Mouse (Mus musculus) urinary bladder, adult 2 months (tissue): ENCODE measurements around the gene Fam189a1. TPM values are rescaled to one million over a fixed set of nuclear protein-coding genes. Genes with fewer than 3 reads are reported as not detected.

Source experiments
- DNase-seq: peaks from one replicate; pipeline ENCODE4 v3.0.0; 2022; ENCODE audit warnings: low spot score
- polyA plus RNA-seq: library from polyadenylated mRNA; depleted of rRNA; stranded (reverse); fragments of >200 nt; gene quantifications from 2 replicates; pipeline ENCODE4 v1.2.3, GENCODE M21; 2012

Fam189a1 gene
- polyA plus RNA-seq, 1 experiment, result 0.25 TPM

DNA sequence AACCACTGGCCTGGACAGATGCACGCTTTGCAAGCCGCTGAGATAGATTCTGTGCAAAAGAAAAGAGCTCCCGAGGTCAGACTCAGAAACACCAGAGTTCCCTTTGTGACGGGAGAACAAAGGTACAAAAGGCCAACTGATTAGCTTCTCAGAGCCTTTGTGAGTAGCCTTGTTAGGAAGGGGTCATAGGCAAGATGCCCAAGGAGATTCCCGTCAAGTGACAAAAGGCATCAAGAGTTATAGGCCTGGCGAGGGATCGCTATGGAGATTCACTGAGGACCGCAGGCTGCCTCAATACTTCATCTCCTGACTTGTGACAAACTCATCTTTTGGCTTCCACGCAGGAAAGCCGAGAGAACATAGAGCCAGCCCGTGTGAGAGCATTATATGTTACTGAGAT, 417.2 kb downstream of the Fam189a1 start:
- DNase-seq, result no peak

GRCm38 (mm10) chr7:64729785-64730184, 426.6 kb downstream of the Fam189a1 start:
- no peak for DNase-seq

DNA sequence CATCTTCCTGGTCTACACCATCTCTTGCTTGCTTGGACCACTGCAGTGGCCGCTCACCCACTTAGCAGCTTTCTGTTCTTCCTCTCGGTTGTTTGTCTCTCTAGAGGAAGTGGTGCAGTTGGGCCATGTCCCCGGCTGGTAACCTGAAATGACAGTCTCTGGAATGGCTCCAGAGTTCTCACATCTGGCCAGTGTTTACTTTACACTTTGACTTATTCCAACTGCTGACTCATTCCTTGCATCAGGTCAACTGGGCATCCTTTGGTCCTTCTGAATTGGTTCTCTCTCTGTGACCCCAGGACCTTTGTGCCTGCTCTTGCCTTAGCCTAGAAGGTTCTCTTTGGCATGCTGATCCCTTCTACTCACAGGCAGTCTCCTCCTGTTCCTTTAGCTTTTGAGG, 427.6 kb downstream of the Fam189a1 start:
- no peak for DNase-seq

DNA sequence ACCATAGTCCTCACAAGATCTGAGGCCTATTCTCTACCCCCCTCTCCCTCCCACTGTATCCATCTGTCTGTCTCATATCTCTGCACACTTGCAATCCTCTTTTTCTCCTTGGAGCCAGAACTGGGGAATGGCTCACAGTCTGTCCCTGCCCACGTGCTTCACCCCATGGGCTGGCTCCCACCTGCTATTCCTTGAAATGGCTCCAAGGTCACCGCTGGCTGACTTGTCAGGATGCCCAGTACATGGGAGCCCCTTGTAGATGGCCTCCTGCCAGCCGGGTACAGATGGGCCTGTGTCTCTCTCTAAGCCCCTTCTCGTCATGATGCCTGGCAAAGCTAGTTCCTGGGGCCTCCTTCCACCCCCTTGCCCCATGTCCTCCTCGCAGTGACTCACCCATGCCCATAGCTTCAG, 428.2 kb downstream of the Fam189a1 start:
- DNase-seq, result no peak

DNA sequence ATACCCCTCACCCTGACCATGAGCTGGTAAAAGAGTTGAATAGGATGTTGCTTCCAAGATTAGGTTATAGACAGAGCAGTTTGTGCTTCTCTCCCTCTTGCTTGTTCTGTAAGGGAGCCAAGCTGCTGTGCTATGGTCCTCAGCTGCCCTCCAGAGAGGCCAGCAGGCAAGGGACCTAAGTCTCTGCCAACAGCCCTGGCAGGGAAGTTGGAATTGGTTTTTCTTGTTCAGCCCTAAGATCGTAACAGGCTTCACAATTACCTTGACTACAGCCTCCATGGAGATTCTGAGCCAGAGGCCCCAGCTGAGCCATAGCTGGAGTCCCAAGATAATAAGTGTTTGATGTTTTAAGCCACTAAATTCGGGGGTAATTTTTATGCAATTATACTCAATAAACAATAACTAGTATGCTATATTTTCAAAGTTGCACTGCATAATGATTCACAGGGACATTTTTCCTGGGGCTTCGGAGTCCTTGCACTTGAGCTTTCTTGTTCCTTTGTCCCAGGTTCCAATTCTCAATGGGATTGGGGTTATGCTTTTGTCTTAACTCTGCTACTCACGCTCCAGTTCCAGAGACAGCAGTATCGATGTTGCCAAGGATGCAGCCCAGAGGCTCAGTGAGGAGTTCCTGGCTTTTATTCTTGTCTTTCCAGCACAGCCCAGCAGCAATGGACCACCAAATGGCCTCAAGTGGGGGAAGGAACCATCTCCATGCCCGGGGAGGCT, 430.2 kb downstream of the Fam189a1 start:
- DNase-seq, result no peak

DNA sequence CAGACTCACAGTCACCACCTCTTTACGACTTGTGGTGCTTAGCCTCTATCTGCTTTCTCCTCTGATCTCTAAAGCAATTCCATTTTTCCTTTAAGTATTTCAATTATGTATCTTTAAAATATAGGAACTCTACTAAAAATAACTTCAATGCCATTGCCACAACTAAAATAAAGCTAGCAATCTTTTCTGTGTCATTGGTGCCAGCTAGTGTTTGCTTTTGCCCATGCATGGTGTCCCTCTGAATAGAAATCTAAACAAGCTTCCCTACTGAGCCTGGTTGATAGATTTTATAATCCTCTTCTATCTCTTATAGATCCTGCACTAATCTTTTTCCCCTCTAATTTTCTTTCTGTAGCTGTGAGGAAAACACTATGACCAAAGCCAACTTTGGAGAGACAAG, 432.0 kb downstream of the Fam189a1 start:
- DNase-seq, result no peak

GRCm38 (mm10) chr7:64723313-64723712, 433.1 kb downstream of the Fam189a1 start:
- DNase-seq, result no peak

- no peak for DNase-seq
Measured at GRCm38 (mm10) chr7:64716286-64716685, 440.1 kb downstream of the Fam189a1 start.

- no peak for DNase-seq
Measured at GRCm38 (mm10) chr7:64709520-64710262, 446.7 kb downstream of the Fam189a1 start.

DNA sequence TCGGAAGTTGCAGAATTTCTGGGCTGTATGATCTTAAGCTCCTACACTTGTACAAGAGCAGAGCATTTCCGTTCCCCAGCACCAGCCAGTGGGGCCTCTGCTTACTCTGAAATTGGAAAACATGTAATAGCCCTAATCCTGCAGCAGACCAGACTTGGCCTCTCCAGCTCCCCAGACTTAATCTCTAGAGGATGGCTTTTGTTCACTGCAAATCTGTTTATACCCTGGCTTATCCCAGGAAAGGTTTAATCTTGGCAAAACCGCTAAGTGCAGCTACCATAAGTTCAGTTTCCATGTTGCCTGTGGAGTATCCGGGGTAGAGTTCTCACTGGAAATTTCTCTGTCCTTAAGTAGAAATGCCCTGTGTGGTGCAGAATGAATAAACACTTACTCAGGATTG, 448.2 kb downstream of the Fam189a1 start:
- no peak for DNase-seq
